Mouse (Mus musculus) embryo, embryonic 9.5 days (tissue): Measurements from ENCODE around the gene Hoxb7.

Source experiments
- DNase-seq: peaks from one replicate; pipeline ENCODE4 v3.0.0-alpha.2; 2017; ENCODE audit errors: extremely low spot score

Gene Hoxb7

DNA sequence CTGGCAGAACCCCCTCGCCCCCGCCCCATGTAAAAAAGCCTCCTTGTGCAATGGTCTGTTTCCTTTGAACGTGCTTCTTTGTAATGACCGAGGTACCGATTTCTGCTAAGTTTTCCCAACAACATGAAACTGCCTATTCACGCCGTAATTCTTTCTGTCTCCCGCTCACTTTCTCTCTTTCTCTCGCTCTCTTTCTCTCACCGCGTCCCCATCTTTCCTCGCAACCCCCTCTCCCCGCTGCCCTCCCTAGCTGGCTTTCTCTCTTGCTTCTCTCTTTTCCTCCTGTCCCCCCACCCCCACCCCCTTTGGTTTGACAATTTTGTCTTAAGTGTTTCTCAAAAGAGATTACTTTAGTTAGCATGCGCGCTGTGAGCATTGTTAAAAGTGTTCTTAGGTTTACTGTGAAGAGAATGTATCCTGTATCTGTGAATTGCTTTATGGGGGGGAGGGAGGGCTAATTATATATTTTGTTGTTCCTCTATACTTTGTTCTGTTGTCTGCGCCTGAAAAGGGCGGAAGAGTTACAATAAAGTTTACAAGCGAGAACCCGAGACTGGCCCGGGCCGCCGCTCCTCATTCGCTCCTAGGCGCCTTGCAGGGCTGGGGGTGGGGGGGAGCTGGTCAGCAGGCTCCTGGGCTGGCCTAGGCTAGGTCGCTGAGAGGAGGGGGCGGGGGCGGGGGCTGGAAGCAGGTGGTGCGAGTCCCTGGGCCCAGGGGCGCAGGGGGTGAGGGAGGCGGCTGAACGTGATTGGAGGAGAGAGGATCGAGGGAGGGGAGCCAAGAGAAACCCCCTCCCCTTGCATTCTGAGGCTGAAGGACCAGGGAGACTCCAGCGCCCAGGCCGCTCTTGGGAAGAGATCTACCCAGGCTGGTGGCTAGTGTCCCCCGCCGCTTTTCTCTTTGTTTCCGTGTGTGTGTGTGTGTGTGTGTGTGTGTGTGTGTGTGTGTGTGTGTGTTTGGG is 1.4 kb upstream of the Hoxb7 start:
- peak; percentile 84 for DNase-seq

DNA sequence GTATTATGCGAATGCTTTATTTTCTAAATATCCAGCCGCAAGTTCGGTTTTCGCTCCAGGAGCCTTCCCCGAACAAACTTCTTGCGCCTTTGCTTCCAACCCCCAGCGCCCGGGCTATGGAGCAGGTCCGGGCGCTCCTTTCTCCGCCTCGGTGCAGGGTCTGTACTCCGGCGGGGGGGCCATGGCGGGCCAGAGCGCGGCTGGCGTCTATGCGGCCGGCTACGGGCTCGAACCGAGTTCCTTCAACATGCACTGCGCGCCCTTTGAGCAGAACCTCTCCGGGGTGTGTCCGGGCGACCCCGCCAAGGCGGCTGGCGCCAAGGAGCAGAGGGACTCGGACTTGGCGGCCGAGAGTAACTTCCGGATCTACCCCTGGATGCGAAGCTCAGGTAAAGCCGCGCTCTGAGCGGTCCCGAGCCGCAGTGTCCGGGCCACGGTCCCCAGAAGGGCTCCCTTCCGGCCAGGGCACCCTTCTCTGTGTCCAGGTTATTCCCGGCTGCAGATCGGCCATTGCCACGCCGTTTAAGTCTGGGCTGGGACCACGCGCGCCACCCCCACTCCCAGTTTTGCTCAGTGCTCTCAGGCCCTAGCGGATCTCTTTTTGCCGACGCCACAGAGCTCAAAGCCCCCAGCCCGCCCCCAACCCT is 439 bp downstream of the Hoxb7 start:
- no peak for DNase-seq

DNA sequence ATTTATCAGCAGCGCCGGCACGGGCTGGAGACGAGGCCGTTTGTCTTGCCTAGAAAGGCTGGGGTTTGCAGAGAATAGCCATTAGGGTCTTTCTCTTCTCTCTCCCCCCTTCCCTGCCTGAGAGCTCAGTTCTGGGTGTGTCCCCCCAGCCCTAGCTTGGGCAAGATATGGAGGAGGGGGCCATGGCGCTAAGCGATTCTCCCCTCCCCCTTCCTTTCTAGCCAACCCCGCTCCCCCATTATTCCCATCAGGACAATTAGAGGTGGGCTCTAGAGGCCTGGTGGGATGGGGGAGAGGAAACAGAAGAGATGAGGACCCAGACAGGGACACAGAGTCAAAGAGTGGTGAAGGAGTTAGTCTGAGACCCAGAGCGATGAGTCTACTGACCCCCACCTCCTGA is 988 bp downstream of the Hoxb7 start:
- no peak for DNase-seq

DNA sequence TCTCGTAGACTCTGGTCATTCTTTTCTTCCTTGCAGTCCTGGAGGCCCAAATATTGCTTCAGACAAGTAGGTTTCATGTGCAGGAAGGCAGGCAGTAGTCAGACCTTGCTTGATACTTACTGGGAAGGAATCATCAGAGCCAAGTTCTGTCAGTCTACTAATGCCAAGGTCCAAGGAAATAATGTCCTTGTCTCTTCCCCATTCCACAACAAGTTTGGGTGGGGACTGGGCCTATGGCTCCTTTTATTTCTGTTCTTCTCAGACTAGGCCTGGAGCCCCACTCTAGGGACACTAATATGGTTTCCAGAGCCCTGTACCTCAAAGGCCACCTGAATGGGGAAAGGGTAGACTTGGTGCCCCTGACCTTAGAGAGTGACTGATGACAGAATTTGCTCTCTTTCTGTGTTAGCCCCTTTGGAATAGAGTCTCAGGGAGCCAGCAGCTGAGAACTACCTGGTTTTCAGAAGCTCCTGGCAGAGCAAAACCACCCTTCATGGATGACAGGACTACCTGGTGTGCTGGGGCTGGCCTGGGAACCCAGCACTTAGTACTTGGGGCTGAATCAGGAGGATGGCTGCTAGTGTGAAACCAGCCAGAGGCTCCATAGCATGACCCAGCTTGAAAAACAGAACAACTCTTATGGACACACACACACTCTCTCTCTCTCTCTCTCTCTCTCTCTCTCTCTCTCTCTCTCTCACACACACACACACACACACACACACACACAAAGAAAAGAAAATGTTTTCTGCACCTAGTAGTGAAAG is 2.2 kb downstream of the Hoxb7 start:
- no peak for DNase-seq

DNA sequence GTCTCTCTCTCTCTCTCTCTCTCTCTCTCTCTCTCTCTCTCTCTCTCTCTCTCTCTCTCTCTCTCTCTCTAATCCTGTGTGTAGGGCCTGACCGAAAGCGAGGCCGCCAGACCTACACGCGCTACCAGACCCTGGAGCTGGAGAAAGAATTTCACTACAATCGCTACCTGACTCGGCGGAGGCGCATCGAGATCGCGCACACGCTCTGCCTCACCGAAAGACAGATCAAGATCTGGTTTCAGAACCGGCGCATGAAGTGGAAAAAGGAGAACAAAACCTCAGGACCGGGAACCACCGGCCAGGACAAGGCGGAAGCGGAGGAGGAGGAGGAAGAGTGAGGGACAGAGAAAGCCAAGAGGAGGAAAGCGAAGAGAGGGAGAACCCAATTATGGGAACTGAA is 2.9 kb downstream of the Hoxb7 start:
- no peak for DNase-seq

DNA sequence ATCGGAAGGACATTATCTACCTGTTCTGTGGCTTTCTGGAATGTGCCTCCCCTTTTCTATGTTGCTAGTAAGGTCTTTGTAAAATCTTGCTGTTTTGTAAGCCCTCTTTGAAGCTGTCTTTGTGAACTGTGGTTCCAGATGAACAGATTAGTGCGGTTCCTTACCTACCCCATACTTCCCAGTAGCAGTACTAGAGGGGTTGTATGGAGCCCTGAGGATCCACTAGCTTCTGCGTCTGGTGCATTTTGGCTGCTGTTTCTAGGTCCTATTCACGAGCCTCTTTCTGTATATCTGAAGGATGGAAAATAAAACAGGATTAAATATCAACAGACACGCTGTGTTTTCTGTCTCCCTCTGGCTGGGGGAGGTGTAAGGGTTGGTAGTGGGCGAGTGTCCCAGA is 3.4 kb downstream of the Hoxb7 start:
- no peak for DNase-seq

DNA sequence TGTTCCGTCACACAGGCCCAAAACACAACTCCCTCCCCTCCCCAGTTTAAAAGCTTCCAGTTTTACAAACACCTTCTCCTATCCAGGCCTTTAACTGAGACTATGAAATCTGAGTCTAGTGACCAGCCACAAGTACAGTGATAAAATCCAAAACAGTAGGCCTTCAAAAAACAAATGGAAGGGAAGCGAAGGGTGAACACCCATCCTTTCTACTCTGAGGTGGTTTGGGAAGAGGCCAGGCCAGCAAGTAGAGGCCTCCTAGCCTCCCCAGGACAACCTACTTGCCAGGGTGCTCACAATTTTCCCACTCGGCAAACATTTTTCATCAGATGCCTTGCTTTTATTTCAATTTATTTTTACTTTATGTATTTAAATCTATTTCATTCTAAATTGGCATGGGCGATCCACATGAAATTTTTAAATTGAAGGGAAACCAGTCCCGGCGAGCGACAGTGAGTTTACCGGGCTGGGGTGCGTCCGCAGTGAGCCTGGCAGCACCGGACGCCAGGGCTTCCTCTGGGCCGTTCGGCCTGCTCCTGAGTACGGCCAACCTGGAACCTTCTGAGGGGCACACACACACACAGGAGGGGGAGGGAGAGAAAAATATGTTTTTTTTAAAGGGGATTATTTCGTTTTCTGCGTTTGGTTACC is 4.4 kb downstream of the Hoxb7 start:
- DNase-seq, result no peak

DNA sequence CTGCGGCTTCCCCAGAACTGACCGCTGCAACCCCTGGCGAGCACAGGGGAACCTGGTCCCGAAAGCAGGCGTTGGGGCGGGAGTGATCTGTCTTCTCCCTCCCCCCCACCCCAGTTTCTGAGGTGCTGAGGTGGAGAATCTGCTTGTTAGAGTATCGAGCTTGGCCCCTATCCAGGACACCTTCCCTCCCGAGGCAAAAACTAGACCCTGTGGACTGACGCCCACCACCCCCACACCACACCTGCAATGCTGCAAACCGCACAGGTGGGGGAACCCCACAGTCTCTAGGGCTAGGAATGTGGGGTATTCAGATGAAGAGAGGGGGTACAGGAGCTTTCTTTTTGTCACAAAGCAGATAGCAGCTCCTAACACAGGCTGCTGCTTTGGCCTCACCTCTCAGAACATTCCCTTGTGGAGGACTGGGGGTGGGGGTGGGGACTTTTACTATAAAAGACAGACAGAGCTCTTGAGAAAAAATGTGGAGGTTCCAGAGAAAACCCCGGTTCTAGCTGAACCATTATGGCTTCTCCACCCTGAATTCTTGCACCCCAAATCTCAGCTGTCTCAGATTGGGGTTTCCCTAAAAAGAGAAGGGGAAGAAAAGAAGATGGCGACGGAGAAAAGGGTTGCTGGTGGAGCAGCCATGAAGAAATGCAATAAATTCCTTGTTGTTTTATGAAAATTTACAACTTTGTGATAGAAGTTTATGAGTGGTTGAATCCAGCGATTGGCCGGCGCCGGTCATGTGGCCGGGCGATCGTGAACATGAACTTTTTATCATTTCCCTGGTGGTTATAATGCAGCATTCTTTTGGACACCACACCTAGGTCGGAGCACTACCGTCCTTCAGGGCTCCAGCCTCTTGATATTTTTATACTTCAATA is 5.5 kb downstream of the Hoxb7 start, which contains the start of gene Hoxb6:
TSS of gene Hoxb6 (plus strand) at position 796 of the 884 bp plus-strand sequence.
- DNase-seq, result no peak

DNA sequence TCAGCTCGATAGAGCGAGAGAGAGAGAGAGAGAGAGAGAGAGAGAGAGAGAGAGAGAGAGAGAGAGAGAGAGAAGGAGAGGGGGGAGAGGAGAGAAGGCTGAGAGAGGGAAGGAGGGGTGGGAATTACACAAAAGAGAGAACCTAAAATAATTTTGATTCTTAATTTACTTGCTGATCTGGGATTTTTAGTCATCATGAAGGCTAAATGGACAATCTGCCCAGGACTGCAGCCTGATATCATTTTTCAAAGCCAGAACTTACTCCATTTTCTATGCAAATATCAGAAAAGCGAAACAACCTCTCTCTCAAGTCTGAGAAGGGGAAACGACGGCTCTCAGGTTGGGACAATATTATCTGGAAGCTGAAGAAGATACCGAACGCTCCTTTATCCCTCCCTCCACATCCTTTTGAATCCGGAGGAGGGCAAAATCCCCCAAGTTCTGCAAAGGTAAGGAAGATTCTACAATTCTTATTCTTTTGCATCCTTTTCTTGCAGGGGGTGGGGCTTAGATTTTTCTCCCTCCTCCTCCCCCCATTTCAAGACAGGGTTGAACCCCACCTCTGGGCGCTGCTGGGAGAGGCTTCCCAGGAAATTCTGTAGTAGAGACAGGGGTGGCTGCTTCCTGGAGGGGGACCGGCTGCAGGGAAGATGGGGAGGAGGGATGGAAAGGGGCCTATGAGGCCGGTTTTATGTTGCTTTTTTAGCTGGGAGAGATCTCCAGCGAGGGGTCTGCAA is 6.3 kb downstream of the Hoxb7 start:
- no peak for DNase-seq

DNA sequence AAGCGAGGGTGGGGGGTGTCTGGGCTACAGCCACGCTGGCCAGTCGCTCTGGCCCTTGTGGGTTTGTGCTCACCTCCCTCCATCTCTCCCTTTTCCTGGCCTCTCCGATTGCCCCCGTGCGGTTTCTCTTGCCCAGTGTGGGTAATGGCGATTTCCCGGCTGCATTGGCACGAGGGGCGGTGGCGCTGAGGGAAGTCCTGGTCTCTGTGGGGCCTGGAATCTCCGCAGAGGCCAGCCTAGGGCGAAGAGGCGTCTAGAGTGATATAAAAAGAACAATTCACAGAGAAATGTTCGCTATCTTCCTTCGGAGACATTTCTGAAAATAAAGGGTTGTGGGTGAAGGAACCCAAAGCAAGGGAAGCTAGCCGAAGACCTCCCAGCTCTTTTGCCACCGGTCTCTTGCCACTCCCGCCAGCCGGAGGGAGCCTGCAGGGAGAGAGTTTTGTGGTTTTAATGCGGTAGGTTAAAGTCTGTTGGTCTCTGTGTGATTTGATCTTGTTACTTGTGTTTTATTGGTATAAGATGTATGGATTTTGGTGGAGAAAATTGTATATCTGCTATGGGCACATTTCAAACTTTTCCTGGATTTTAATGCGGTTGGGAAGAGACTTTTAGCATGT is 7.0 kb downstream of the Hoxb7 start:
- no peak for DNase-seq

DNA sequence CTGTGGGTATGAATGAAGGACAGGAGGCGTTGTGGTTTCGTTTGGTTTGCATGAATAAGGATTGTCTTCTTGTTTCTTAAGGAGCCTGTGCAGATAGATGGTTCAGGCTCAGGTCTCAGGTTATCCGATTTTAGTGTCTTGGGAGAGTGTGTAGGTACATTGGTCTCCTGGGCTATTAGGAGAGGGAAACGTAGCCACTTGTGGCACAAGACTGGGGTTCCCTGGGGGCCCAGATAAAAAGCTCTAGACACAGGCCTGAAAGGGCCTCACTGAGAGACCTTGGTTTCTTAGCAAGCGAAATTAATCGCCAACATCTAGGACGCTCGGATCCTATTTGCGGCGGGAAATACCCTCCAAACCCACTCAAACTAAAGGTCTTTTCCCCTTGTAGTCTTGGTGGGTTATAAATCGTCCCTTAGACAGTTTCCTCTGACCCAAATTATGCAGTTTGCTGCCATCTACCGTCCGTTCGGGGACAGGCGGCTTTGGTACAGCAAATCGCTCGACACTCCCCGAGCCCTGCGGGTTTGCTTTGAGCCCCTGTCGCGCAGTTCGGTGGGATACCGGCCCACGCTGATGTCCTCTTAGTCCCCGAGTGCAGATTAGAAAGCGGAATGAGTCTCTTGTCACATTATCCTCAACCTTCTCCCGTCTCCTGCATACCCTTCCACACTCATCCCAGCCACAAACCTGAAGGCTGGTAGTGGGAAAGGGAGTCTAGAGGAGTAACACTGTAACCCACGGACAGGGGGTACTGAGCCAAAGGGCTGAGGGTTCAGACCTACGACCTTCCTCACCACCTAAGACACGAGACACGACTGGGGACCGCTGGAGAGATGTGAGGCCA is 8.0 kb downstream of the Hoxb7 start:
- DNase-seq, result peak; percentile 89

DNA sequence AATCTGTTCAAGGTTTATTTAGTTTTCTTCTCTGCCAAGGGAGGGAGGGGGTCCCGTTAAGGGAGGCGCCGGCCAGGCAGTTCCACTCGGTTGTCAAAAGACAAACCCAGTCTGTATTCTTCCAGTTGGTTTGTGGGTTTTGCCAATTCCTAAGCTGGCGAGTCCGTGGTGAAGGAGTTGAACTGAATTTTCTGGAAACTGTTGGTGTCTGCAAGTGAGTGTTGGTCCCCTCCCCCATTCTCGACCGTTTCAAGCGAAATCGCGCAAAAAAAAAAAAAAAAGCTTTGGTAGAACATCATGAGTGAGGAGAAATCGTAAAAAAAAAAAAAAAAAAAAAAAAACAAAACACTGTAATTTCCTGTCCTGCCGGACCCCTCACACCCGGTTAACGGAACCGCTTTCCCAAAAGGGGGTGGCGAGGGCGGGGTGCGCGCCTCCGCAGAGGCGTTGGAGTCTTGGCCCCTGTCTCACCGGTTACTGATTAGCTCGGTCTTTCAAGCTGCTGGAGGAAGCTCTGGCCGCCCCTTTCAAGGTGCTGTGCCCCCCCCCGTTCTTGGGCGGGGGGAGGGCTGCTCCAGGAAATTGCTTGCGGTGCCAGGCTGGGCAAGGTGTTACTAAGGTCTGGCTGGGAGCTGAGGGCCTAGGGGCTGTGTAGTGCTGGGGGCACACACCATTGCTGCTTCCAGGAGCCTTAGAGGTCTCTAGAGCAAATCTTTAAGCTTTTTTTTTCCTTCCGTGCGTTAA is 8.8 kb downstream of the Hoxb7 start:
- DNase-seq, result no peak

DNA sequence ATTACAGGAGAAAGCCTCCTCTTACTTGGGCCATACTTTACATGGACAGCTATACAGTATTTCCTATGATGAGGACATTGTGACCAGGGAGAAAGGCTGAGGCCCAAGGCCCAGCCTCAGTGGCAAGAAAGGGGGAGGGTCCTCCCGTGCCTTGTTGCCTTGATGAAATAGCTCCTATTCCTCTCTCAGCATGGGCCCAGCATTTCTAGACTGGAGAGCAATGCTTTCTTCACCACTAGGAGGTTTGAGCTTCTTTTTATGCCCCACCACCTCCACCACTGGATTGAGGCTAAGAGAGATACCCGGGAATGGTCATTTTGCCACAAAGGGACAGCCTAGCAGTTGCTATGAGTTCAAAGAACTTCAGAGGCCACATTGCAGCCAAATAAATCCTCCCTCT is 10.6 kb downstream of the Hoxb7 start:
- no peak for DNase-seq

DNA sequence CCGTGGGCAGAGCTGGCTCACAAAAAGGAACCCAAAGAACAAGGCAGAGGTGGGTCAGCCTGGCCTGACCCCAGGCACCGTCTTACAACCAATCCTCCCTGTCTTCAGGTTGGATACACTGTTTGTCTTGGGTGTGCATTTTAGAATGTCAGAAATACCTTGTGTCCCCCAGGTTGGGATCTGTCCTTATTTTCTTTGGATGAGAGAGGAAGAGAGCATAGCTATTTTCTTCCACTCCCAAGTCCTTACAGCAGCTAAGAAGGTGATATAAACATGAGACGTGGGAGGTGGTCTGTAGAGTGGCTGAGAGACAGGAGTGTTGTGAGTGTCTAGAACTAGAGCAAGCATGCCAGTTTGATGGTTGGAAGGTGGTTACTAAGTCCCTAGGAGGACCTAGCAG is 11.0 kb downstream of the Hoxb7 start:
- DNase-seq, result no peak

DNA sequence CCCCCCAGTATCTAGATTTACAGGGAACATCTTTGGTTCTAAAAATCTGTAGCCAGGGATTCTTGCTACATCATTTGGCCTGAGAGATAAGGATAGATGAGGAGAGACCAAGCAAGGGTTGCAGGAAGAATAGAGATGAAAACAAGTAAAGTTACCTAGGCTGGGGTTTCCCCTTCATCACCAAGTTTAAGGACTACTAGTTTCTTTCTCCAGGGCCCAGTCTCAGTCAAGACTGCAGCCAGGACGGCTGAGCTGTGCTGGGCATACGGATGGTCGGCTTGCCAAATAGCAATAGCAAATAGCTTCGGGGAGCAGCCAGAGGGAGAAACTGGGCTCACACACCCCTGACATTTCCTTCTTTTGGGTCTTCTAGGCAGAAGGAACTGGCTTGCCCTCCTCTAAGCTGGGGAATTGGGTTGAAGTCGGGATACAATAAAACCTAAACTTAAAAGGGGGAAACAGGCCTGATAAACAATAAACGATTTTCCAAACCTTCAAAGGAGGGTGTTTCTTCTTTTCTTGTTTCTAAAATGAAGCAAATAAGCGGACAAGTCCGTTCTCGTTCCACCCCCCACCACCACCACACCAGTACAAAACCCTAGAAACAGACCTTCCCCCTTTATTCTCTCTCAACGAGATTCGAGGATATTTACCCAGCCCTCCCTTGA is 11.7 kb downstream of the Hoxb7 start:
- DNase-seq, result no peak

DNA sequence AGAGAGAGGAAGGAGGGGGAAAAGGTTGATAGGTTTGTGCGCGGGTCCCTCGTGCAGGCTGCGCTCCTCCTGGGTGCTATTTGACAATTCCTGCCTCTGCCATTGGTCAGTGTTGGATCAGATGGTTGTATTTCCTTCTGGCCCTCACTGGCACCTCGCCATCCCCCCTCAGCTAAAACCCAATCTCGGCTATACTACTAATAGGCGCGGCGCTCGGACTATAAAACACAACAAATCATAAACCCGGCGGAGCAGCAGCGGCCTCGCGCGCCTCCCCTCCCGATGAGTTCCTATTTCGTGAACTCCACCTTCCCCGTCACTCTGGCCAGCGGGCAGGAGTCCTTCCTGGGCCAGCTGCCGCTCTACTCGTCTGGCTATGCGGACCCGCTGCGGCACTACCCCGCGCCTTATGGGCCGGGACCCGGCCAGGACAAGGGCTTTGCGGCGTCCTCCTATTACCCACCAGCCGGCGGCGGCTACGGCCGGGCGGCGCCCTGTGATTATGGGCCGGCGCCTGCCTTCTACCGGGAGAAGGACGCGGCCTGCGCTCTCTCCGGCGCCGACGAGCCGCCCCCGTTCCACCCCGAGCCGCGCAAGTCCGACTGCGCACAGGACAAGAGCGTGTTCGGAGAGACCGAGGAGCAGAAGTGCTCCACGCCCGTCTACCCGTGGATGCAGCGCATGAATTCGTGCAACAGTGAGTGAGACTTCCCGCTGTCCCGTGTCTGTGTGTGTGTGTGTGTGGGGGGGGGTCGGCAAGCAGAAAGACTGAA is 12.7 kb downstream of the Hoxb7 start:
- DNase-seq, result no peak

DNA sequence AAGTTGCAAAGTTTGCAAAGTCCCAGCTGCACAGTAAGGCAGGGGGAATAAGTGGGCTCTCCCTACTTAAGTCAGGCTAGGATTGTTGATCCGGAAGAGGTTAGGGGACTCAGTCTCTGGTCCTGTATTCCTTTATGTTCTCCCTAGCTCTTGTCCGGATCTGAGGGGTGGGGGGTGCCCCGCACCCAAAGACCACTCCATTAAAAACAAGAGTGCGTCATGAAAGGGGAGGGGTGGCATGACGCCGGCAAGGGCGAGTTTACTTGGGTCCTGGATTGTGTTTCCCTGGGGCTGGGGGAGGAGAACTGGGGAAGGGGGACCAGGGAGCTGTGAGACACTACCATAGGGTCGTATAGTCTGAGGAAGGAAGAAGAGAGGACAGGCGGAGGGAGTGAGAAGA is 13.4 kb downstream of the Hoxb7 start:
- DNase-seq, result no peak
